Mouse (Mus musculus): Measurements from ENCODE around the gene Sec22c.

- TF ChIP-seq CTCF (IDR thresholded peaks at IDR 0.05; ENCODE audit: insufficient read depth, low read length) (no peak), POLR2A (IDR thresholded peaks at IDR 0.05; ENCODE audit: borderline replicate concordance, extremely low read depth, low read depth, low read length) (no peak)
Measured at GRCm38 (mm10) chr9:121653668-121654067, 51.6 kb downstream of the Sec22c start.
